Mouse (Mus musculus): ENCODE results near the gene Zbtb20. TPM values are rescaled to one million over a fixed set of nuclear protein-coding genes. Genes with fewer than 3 reads are reported as not detected.

Gene Zbtb20
- total and polyA plus RNA-seq, 2 experiments from 2014 or later: 19.8 to 45.8 TPM

DNA sequence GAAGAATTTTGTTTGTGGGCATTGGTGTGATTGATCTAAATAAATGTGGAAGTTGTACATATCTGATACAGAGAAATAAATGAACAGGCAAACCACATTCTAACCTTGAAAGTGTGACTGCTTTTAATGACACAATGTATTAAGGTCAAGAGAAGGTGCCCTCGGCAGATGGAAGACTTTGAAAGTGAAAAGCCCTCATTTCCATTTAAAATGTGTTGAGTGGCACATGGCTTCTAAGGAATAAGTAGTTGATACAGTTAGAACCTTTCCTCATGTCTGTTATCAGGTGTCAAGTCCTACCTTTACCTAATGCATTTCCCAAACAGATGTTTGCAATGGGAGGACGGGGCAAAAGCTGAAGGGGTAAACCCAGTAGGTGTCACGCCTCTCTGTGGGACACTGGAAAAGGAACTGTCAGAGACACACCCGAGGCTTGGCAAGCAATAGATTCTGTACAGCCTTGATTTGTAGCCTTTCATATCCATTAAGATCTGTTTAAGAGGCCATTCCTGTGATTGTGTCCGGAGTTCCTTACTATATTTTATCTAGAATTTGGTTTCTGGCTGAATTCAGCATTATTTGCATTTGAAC lies 510.0 kb downstream of the Zbtb20 start:
- no peak overlapping the region for H3K4me2 ChIP-seq (ENCODE audit: low read depth, low read length)
- no peaks in the 10 kb centered on the region for H3K27me3 ChIP-seq (ENCODE audit: control insufficient read depth, insufficient read depth, low read length)
- no peak for ATAC-seq (ENCODE audit: insufficient read depth, low read depth)
- H3K9ac ChIP-seq (replicated peaks; ENCODE audit: low read depth, low read length): no peak overlapping the region
- no peak for TF ChIP-seq CTCF (IDR thresholded peaks at IDR 0.05; ENCODE audit: low read depth)
- H3K4me3 ChIP-seq (ENCODE audit: low read depth, low read length): no peak overlapping the region
- 71% methylated on average over 5 of the region's 5 CpGs for WGBS
- DNase-seq (ENCODE audit: low spot score): no peak
- H3K4me1 ChIP-seq (ENCODE audit: control insufficient read depth, insufficient read depth): peaks cover 17% of the 10 kb centered on the region
- H3K9me3 ChIP-seq (replicated peaks; ENCODE audit: control insufficient read depth, low read length): no peaks in the 10 kb centered on the region
- no peak overlapping the region; the same call in 1 of the 2 replicates for H3K27ac ChIP-seq (ENCODE audit: low read depth)
- 0 out of 2 replicates have a peak, but pooled peaks cover 3% of the 10 kb centered on the region for H3K36me3 ChIP-seq (replicated peaks; ENCODE audit: control insufficient read depth, insufficient read depth, low read length)

DNA sequence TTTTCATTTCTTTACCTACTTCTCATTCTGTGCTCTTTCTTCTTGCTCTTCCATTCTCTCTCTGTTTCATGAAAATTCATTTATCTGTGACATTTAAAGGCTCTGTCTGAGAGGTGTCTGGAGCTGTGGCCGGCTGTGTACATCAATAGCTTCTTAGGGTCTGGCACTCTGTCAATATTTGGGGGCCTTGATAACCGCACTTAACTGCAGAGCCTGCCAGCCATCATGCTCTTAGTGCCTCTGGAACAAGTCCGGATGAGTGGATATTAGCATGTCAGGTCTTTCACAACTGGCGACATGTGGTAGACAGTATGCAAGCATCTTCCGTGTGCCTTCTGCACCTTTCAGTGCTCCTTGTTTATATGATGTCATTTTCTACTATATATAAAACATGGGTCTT lies 510.7 kb downstream of the Zbtb20 start:
- Histone ChIP-seq H3K4me1 (ENCODE audit: control insufficient read depth, insufficient read depth) (peaks cover 17% of the 10 kb centered on the region), H3K9ac (replicated peaks; ENCODE audit: low read depth, low read length) (no peak overlapping the region), H3K27ac (ENCODE audit: low read depth) (no peak overlapping the region), H3K27me3 (ENCODE audit: control insufficient read depth, insufficient read depth, low read length) (no peaks in the 10 kb centered on the region), H3K9me3 (replicated peaks; ENCODE audit: control insufficient read depth, low read length) (no peaks in the 10 kb centered on the region), H3K36me3 (replicated peaks; ENCODE audit: control insufficient read depth, insufficient read depth, low read length) (0 out of 2 replicates have a peak, but pooled peaks cover 3% of the 10 kb centered on the region), H3K4me3 (ENCODE audit: low read depth, low read length) (no peak overlapping the region), H3K4me2 (ENCODE audit: low read depth, low read length) (no peak overlapping the region)
- TF ChIP-seq CTCF (IDR thresholded peaks at IDR 0.05; ENCODE audit: low read depth): no peak
- TF ChIP-seq EP300 (IDR thresholded peaks at IDR 0.05; ENCODE audit: low read depth): no peak
- ATAC-seq (ENCODE audit: insufficient read depth, low read depth): no peak
- no peak for DNase-seq (ENCODE audit: low spot score)
- WGBS: 24% methylated on average over 5 of the region's 5 CpGs

DNA sequence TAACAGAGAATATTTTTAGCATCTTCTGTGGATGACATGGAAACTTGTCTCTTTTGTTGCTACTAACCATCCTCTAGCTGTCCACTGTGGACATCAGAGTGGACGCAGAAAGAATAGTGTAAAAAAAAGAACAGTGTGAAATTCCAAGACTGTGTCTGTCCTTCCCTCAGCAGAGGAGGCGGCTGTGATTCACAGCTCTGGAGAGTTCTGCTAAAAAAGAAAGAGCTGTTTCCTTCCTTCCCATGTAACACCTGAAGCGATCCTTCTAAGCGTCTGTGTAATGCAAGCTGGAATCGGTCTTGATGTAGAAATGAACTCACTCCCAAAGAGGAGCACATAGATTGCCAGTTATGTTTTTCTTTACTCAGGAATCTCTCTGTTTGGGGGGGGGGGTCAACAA lies 512.7 kb downstream of the Zbtb20 start:
- ATAC-seq (ENCODE audit: insufficient read depth, low read depth) (no peak), DNase-seq (ENCODE audit: low spot score) (no peak)
- Histone ChIP-seq H3K4me3 (ENCODE audit: low read depth, low read length) (no peak overlapping the region), H3K27me3 (ENCODE audit: control insufficient read depth, insufficient read depth, low read length) (no peaks in the 10 kb centered on the region), H3K4me2 (ENCODE audit: low read depth, low read length) (no peak overlapping the region), H3K36me3 (replicated peaks; ENCODE audit: control insufficient read depth, insufficient read depth, low read length) (0 out of 2 replicates have a peak, but pooled peaks cover 3% of the 10 kb centered on the region), H3K27ac (ENCODE audit: low read depth) (no peak overlapping the region), H3K9ac (replicated peaks; ENCODE audit: low read depth, low read length) (no peak overlapping the region), H3K9me3 (replicated peaks; ENCODE audit: control insufficient read depth, low read length) (no peaks in the 10 kb centered on the region), H3K4me1 (ENCODE audit: control insufficient read depth, insufficient read depth) (peaks cover 12% of the 10 kb centered on the region)
- no peak for TF ChIP-seq CTCF (IDR thresholded peaks at IDR 0.05; ENCODE audit: low read depth)
- TF ChIP-seq EP300 (IDR thresholded peaks at IDR 0.05; ENCODE audit: low read depth): no peak
- 84% methylated on average over 5 of the region's 5 CpGs for WGBS

DNA sequence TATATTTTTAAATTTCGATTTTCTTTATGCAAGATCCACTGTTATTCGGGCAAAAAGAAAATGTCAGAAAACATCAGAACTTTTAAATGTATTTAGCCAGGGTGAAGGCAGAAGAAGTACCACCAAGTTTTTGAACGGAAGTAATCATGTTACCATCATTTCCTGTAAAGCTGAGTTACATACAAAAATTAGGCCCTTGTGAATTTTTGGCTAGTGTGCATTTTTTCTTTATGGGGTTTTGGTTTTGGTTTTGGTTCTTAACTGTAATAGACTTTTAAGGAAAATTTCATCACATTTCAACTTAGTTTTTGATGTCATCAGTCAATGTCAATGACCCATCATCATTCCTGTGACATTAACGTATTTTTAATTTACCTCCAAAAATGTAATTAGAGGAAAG lies 514.7 kb downstream of the Zbtb20 start:
- H3K4me2 ChIP-seq (ENCODE audit: low read depth, low read length): no peak overlapping the region
- 88% methylated on average over 4 of the region's 4 CpGs for WGBS
- H3K4me3 ChIP-seq (ENCODE audit: low read depth, low read length): no peak overlapping the region
- no peaks in the 10 kb centered on the region for H3K9me3 ChIP-seq (replicated peaks; ENCODE audit: control insufficient read depth, low read length)
- H3K27me3 ChIP-seq (ENCODE audit: control insufficient read depth, insufficient read depth, low read length): no peaks in the 10 kb centered on the region
- H3K9ac ChIP-seq (replicated peaks; ENCODE audit: low read depth, low read length): no peak overlapping the region
- DNase-seq (ENCODE audit: low spot score): no peak
- 0 out of 2 replicates have a peak, but pooled peaks cover 3% of the 10 kb centered on the region for H3K36me3 ChIP-seq (replicated peaks; ENCODE audit: control insufficient read depth, insufficient read depth, low read length)
- ATAC-seq (ENCODE audit: insufficient read depth, low read depth): no peak
- no peak overlapping the region for H3K27ac ChIP-seq (ENCODE audit: low read depth)
- TF ChIP-seq CTCF (IDR thresholded peaks at IDR 0.05; ENCODE audit: low read depth) (no peak), EP300 (IDR thresholded peaks at IDR 0.05; ENCODE audit: low read depth) (no peak)
- peaks cover 19% of the 10 kb centered on the region for H3K4me1 ChIP-seq (ENCODE audit: control insufficient read depth, insufficient read depth)

DNA sequence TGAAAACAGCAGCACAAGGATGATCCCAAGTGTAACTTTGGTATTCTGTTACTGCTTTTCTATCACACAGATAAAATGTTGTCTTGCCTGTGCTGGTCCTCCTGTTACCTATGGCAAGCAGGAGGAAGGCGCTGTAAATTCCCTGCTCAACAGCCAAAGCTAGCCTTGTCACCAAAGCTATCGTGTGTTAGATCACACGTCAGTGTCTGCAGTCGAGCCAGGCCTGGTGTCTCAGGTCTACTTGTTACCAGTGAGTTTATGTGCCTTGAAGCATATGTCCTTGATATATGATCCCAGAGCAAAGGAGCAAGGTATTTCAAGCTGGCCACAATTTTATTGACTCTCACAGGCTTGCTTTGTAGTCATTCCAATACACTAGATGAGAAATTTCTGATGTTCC lies 517.7 kb downstream of the Zbtb20 start:
- H3K4me1 ChIP-seq (ENCODE audit: control insufficient read depth, insufficient read depth): peaks cover 11% of the 10 kb centered on the region
- 77% methylated on average over 4 of the region's 4 CpGs for WGBS
- no peak for DNase-seq (ENCODE audit: low spot score)
- H3K9me3 ChIP-seq (replicated peaks; ENCODE audit: control insufficient read depth, low read length): no peaks in the 10 kb centered on the region
- H3K4me2 ChIP-seq (ENCODE audit: low read depth, low read length): no peak overlapping the region
- no peak for TF ChIP-seq EP300 (IDR thresholded peaks at IDR 0.05; ENCODE audit: low read depth)
- TF ChIP-seq CTCF (IDR thresholded peaks at IDR 0.05; ENCODE audit: low read depth): no peak
- no peaks in the 10 kb centered on the region for H3K27me3 ChIP-seq (ENCODE audit: control insufficient read depth, insufficient read depth, low read length)
- H3K27ac ChIP-seq (ENCODE audit: low read depth): no peak overlapping the region
- no peak for ATAC-seq (ENCODE audit: insufficient read depth, low read depth)
- 0 out of 2 replicates have a peak, but pooled peaks cover 3% of the 10 kb centered on the region for H3K36me3 ChIP-seq (replicated peaks; ENCODE audit: control insufficient read depth, insufficient read depth, low read length)
- H3K4me3 ChIP-seq (ENCODE audit: low read depth, low read length): no peak overlapping the region
- H3K9ac ChIP-seq (replicated peaks; ENCODE audit: low read depth, low read length): no peak overlapping the region

DNA sequence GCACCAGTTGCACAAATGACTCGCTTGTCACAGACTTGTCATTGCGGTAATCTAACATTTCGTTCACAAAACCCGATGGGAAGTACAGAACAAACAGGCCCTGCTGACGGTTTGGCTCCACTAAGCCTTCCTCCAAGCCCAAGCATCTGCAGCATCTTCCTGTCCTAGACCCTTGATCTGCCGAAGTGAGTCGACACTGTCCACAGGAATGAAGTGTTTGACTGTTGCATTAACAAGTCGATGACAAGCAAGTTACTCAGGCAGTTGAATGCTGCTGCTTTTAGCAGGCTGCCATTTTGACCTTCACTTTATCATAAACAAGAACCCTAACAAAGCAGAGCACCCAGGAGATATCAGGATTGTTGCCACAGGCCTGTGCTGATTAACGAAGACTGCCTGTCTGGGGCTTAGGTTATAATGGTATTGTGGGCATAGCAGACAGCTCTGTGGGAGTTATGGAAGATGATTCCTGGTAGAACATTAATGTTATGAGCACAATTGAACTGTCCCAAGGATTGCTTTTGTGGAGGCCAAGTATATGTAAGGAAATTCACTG lies 518.4 kb downstream of the Zbtb20 start:
- Histone ChIP-seq H3K4me2 (ENCODE audit: low read depth, low read length) (no peak overlapping the region), H3K36me3 (replicated peaks; ENCODE audit: control insufficient read depth, insufficient read depth, low read length) (0 out of 2 replicates have a peak, but pooled peaks cover 3% of the 10 kb centered on the region), H3K27ac (ENCODE audit: low read depth) (peak overlapping the region; percentile 66), H3K27me3 (ENCODE audit: control insufficient read depth, insufficient read depth, low read length) (no peaks in the 10 kb centered on the region), H3K9me3 (replicated peaks; ENCODE audit: control insufficient read depth, low read length) (no peaks in the 10 kb centered on the region), H3K4me3 (ENCODE audit: low read depth, low read length) (no peak overlapping the region), H3K9ac (replicated peaks; ENCODE audit: low read depth, low read length) (no peak overlapping the region), H3K4me1 (ENCODE audit: control insufficient read depth, insufficient read depth) (peaks cover 11% of the 10 kb centered on the region)
- no peak for TF ChIP-seq EP300 (IDR thresholded peaks at IDR 0.05; ENCODE audit: low read depth)
- TF ChIP-seq CTCF (IDR thresholded peaks at IDR 0.05; ENCODE audit: low read depth): no peak
- 29% methylated on average over 9 of the region's 9 CpGs for WGBS
- DNase-seq (ENCODE audit: low spot score): peak; percentile 40
- no peak for ATAC-seq (ENCODE audit: insufficient read depth, low read depth)

Measured in heart, postnatal 0 days (tissue).